Mouse (Mus musculus) midbrain, embryonic 14.5 days (tissue): ENCODE measurements around the gene Dis3l2. TPM values are rescaled to one million over a fixed set of nuclear protein-coding genes. Genes with fewer than 3 reads are reported as not detected.

ENCODE experiments used
- ATAC-seq: fragments of 200-750 bp; cut with Nextera tagmentation; 2 replicates; pipeline ENCODE4 v1.8.0; 2017; ENCODE audit warnings: moderate number of reproducible peaks, moderate library complexity; ENCODE audit not compliant: low FRiP score, low TSS enrichment
- DNase-seq: peaks from one replicate; pipeline ENCODE4 v3.0.0-alpha.2; 2015
- H3K27ac ChIP-seq: fragments of 300-500 bp; sonication (generic); replicated peaks from 2 replicates; pipeline ENCODE4 v1.5.1; 2014; ENCODE audit warnings: mild to moderate bottlenecking, low read depth, low read length, moderate library complexity
- H3K27me3 ChIP-seq: fragments of 300-500 bp; sonication (generic); 2 replicates; pipeline ENCODE4 v1.6.1; 2014; ENCODE audit warnings: low read length, control low read depth, mixed read lengths; ENCODE audit not compliant: control insufficient read depth, insufficient read depth
- H3K36me3 ChIP-seq: fragments of 300-500 bp; sonication (generic); 2 replicates; pipeline ENCODE4 v1.6.1; 2014; ENCODE audit warnings: low read length, control low read depth; ENCODE audit not compliant: control insufficient read depth, insufficient read depth
- H3K4me1 ChIP-seq: fragments of 300-500 bp; sonication (generic); 2 replicates; pipeline ENCODE4 v1.6.1; 2014; ENCODE audit warnings: mild to moderate bottlenecking, antibody characterized with exemption, low read length, control low read depth; ENCODE audit not compliant: control insufficient read depth, insufficient read depth
- H3K4me2 ChIP-seq: fragments of 300-500 bp; sonication (generic); 2 replicates; pipeline ENCODE4 v1.6.1; 2014; ENCODE audit warnings: mild to moderate bottlenecking, low read length, moderate library complexity
- H3K4me3 ChIP-seq: fragments of 300-500 bp; sonication (generic); replicated peaks from 2 replicates; pipeline ENCODE4 v1.5.1; 2014; ENCODE audit warnings: low read depth, low read length
- H3K9ac ChIP-seq: fragments of 300-500 bp; sonication (generic); replicated peaks from 2 replicates; pipeline ENCODE4 v1.6.1; 2014; ENCODE audit warnings: mild to moderate bottlenecking, low read length, moderate library complexity
- H3K9me3 ChIP-seq: fragments of 300-500 bp; sonication (generic); 2 replicates; pipeline ENCODE4 v1.6.1; 2016; ENCODE audit warnings: low read length, control low read depth, mixed read lengths; ENCODE audit not compliant: control insufficient read depth
- WGBS: fragments of 180-500 bp; shearing (Covaris S2); extraction: QIAGEN DNeasy Blood & Tissue Kit; methylation state at CpG from one replicate; pipeline ENCODE4 v1.1.7; 2014; 5-methylcytosine and 5-hydroxymethylcytosine counted together
- polyA plus RNA-seq: library from polyadenylated mRNA; unstranded; fragments of >200 nt; fragmentation: Nextera tagmentation; extraction: Ambion mirVana; gene quantifications from 2 replicates; pipeline ENCODE4 v1.2.1, GENCODE M21; 2014

The Dis3l2 gene
- polyA plus RNA-seq, 1 experiment from 2014 or later, result 39.9 TPM

DNA sequence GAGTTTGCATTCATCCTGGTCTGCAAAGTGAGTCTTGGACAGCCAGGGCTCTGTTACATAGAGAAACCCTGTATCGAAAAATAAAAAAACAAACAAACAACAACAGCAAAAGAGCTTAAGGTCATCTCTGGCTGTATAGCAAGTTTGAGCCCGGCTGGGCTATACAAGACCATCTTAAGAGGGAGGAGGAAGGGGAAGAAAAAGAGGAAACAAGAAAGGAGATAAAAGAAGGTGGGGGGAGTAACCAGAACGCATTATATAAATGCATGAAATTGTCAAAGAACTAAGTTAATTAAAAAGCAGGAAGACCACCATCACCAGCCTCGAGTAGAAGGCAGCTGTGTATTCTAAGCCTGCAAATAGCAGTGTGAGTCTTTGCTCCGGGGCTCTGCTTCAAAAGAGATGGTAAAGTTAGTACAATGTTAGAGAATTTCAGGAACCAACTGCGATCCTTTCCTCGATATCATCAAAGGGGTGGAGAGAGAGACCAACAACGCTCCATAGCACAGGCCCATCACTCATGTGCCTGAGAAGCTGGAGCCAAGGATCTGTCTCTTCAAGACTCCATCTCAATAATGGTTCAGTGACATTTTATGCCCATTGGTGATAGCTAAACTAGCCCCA is 355.5 kb downstream of the Dis3l2 start:
- DNase-seq, result no peak
- 79% methylated on average over 8 of the region's 8 CpGs for WGBS
- no peak for ATAC-seq

DNA sequence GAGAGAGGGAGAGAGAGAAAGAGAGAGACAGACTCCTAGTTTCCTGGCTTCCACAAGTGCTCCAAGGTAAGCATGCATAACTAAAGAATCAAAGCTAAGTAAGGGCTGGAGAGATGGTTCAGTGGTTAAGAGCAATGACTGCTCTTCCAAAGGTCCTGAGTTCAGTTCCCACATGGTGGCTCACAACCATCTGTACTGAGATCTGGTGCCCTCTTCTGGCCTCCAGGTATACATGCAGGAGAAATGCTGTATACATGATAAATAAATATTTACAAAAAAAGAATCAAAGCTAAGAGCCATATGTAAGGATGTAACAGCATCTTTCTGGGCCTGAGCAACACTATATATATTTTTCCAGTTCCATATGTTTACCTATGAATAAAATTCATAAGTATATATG is 357.3 kb downstream of the Dis3l2 start:
- no peak overlapping the region for H3K9ac ChIP-seq
- H3K27me3 ChIP-seq, result no peaks in the 10 kb centered on the region
- no peaks in the 10 kb centered on the region for H3K9me3 ChIP-seq
- DNase-seq, result no peak
- no peak overlapping the region for H3K27ac ChIP-seq
- H3K4me3 ChIP-seq, result no peak overlapping the region
- ATAC-seq, result no peak
- no peaks in the 10 kb centered on the region for H3K4me1 ChIP-seq
- H3K36me3 ChIP-seq, result no peaks in the 10 kb centered on the region
- no peak overlapping the region for H3K4me2 ChIP-seq

More for the DNA sequence above, 355.5 kb downstream of the Dis3l2 start:
- Histone ChIP-seq H3K4me3 (no peak overlapping the region), H3K4me1 (no peaks in the 10 kb centered on the region), H3K9ac (no peak overlapping the region), H3K9me3 (no peaks in the 10 kb centered on the region), H3K36me3 (no peaks in the 10 kb centered on the region), H3K27ac (no peak overlapping the region), H3K4me2 (no peak overlapping the region), H3K27me3 (no peaks in the 10 kb centered on the region)

DNA sequence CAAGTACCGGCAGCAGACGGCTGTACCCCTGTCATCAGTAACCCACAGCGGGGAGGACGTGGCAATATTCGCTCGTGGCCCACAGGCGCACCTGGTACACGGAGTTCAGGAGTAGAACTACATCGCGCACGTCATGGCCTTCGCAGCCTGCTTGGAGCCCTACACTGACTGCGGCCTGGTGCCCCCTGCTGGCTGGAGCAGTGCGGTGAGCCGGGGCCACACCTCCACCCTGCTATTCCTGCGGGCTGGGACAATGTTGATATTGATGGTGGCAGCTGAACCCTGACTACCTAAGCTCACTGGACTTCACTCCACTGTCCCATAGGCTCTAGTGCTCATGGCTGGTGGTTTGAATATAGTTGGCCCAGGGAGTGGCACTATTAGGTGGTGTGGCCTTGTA is 367.1 kb downstream of the Dis3l2 start:
- Histone ChIP-seq H3K9ac (no peak overlapping the region), H3K9me3 (no peaks in the 10 kb centered on the region), H3K27ac (no peak overlapping the region), H3K27me3 (no peaks in the 10 kb centered on the region), H3K36me3 (no peaks in the 10 kb centered on the region), H3K4me1 (no peaks in the 10 kb centered on the region), H3K4me3 (no peak overlapping the region), H3K4me2 (no peak overlapping the region)
- DNase-seq (no peak), ATAC-seq (no peak)
- WGBS, result 50% methylated on average over 16 of the region's 16 CpGs

DNA sequence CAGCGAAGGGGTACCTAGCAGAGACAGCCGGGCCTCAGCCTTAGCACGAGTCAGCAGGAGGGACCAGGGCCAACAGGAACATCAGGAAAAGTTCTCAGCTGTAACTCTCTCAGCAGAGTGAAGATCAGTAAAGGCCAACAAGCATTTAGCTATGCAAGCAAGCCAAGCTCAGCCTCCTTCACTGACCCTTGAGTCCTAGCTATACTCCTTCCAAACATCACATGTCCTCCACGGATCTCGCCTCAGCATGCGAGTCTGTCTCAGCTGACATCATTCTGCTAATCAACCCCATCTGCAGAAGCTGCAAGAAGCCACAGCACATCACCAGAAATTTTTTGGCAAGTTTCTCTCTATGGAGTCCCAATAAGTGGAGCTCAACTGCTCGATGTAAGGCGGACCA is 370.2 kb downstream of the Dis3l2 start:
- no peak overlapping the region for H3K4me3 ChIP-seq
- no peak overlapping the region for H3K4me2 ChIP-seq
- ATAC-seq (no peak), DNase-seq (no peak)
- no peaks in the 10 kb centered on the region for H3K36me3 ChIP-seq
- H3K9me3 ChIP-seq, result no peaks in the 10 kb centered on the region
- no peaks in the 10 kb centered on the region for H3K27me3 ChIP-seq
- H3K27ac ChIP-seq, result no peak overlapping the region
- H3K4me1 ChIP-seq, result no peaks in the 10 kb centered on the region
- H3K9ac ChIP-seq, result no peak overlapping the region
- WGBS, result 87% methylated on average over 8 of the region's 8 CpGs

DNA sequence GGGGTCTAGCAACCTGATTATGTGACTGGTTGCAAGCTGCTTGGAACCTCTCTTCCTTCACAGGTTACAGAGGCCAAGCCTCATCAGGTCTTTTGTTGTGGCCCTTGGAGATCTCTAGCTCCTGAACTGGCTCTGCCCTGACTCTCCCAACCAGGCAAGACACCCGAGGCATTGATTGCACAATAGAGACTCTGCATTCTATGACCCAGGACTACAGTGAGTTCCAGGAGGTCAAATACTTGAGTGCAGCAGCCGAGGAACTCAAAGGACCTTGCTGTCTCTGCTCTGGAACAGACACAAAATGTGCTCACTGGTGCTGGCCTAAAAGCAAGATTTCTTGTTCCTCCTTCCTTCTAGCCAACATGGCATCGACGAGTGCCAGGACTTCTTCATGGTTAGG is 382.6 kb downstream of the Dis3l2 start:
- no peaks in the 10 kb centered on the region for H3K36me3 ChIP-seq
- ATAC-seq (no peak), DNase-seq (no peak)
- no peak overlapping the region for H3K4me3 ChIP-seq
- H3K27me3 ChIP-seq, result no peaks in the 10 kb centered on the region
- H3K9ac ChIP-seq, result no peak overlapping the region
- no peak overlapping the region for H3K27ac ChIP-seq
- H3K4me1 ChIP-seq, result no peaks in the 10 kb centered on the region
- H3K9me3 ChIP-seq, result no peaks in the 10 kb centered on the region
- H3K4me2 ChIP-seq, result no peak overlapping the region
- WGBS, result 81% methylated on average over 4 of the region's 4 CpGs

DNA sequence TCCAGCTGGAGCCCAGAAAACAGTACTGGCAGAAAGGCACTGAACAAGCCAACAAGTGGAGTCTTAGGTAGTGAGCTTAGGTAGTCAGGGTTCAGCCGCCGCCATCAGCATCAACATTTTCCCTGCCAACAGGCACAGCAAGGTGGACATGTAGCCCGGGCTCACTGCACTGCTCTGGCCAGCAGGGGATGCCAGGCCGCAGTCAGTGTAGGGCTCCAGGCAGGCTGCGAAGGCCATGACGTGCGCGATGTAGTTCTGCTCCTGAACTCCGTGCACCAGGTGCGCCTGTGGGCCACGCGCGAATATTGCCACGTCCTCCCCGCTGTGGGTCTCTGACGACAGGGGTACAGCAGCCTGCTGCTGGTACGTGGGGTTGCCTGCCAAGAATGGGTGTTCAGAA is 383.4 kb downstream of the Dis3l2 start:
- H3K27ac ChIP-seq, result no peak overlapping the region
- H3K4me1 ChIP-seq, result no peaks in the 10 kb centered on the region
- 75% methylated on average over 17 of the region's 17 CpGs for WGBS
- H3K27me3 ChIP-seq, result no peaks in the 10 kb centered on the region
- H3K36me3 ChIP-seq, result no peaks in the 10 kb centered on the region
- no peak overlapping the region for H3K4me2 ChIP-seq
- no peak overlapping the region for H3K4me3 ChIP-seq
- DNase-seq (no peak), ATAC-seq (no peak)
- H3K9me3 ChIP-seq, result no peaks in the 10 kb centered on the region
- no peak overlapping the region for H3K9ac ChIP-seq

DNA sequence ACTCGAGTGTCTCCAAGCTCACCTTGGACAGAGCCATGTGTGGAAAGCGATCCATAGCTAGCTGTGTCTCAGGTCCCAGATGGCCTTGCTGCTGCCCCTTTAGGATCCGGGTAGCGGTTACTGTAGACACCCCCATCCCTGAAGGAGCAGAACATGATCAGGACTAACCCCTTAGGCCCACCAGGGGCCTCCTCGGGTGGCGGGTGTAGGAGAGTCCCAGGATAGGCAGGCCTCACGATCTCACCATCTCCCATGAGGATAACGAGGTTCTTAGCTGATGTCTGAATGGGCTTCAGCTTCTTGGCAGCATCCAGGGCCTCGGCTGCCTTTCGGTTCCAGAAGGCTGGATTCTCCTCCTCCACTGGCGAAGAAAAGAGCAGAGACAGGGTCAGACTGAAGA is 385.6 kb downstream of the Dis3l2 start:
- Histone ChIP-seq H3K9ac (no peak overlapping the region), H3K36me3 (no peaks in the 10 kb centered on the region), H3K4me3 (no peak overlapping the region), H3K27me3 (no peaks in the 10 kb centered on the region), H3K27ac (no peak overlapping the region), H3K4me1 (no peaks in the 10 kb centered on the region), H3K4me2 (no peak overlapping the region), H3K9me3 (no peaks in the 10 kb centered on the region)
- ATAC-seq (no peak), DNase-seq (no peak)
- 91% methylated on average over 11 of the region's 11 CpGs for WGBS

DNA sequence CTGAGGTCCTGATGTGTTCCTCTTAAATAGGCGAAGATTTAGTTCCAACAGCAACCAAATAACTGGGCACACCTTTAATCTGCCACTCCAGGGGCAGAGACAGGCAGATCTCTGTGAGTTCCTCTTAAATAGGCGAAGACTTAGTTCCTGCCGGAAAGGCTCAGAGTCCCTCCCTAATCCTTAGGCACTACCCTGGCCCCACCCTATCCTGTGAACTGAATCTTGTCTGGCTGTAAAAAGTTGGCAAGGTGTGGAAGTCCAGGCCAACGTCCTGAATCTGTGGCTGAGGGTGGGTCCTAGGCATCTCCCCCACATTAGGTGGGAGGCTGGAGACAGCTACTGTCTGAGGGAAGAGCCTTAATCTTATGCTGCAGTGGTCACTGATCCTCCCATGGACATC is 386.2 kb downstream of the Dis3l2 start, which contains the start of gene Alppl2:
Gene Alppl2 (minus strand): TSS at position 101 of the 400 bp plus-strand sequence.
- Histone ChIP-seq H3K27ac (no peak within 1 kb of the TSS), H3K4me3 (no peak within 1 kb of the TSS), H3K4me1 (no peaks in the 10 kb centered on the region), H3K9ac (no peak within 1 kb of the TSS), H3K27me3 (no peaks in the 10 kb centered on the region), H3K4me2 (no peak within 1 kb of the TSS), H3K9me3 (no peaks in the 10 kb centered on the region), H3K36me3 (no peaks in the 10 kb centered on the region)
- DNase-seq (no peak), ATAC-seq (no peak)
- 82% methylated on average over 4 of the region's 4 CpGs for WGBS

DNA sequence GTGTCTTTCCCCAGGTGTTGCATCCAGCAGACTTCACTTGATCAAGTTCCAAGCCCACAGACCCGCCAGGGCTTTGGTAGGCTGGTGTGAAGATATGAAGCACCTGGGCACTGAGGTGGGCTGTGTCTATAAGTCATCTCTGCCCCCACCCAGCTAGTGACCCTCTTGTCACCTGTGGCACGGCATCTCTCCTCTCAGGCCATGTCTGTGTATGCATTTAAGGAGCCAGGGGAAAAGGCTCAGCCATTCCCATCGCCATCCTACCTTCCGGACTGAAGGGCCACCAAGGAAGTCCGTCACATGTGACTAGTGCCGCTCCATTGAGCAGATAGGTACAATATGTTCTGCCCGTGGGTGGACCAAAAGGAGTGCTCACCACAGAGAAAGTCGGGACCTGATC is 392.0 kb downstream of the Dis3l2 start:
- Histone ChIP-seq H3K27me3 (no peaks in the 10 kb centered on the region), H3K27ac (no peak overlapping the region), H3K9ac (no peak overlapping the region), H3K4me2 (no peak overlapping the region), H3K4me1 (no peaks in the 10 kb centered on the region), H3K4me3 (no peak overlapping the region), H3K36me3 (no peaks in the 10 kb centered on the region), H3K9me3 (no peaks in the 10 kb centered on the region)
- DNase-seq, result no peak
- ATAC-seq, result no peak
- 74% methylated on average over 8 of the region's 8 CpGs for WGBS
